Mouse (Mus musculus) left cerebral cortex, adult 8-10 months (tissue): ENCODE data around the gene Ndufb2. TPM values are rescaled to one million over a fixed set of nuclear protein-coding genes. Genes with fewer than 3 reads are reported as not detected.

ENCODE experiments used
- DNase-seq, 2 experiments: peaks; one replicate each; pipeline ENCODE4 v3.0.0; 2022; ENCODE audit warnings: low spot score in 2 of 2
- total RNA-seq, 4 experiments: library from RNA; stranded (reverse); gene quantifications; 2 replicates each; pipeline ENCODE4 v1.2.4; 2022

Gene Ndufb2
- total RNA-seq: 100 to 1,000 TPM; 148 to 171 (median 155) TPM

DNA sequence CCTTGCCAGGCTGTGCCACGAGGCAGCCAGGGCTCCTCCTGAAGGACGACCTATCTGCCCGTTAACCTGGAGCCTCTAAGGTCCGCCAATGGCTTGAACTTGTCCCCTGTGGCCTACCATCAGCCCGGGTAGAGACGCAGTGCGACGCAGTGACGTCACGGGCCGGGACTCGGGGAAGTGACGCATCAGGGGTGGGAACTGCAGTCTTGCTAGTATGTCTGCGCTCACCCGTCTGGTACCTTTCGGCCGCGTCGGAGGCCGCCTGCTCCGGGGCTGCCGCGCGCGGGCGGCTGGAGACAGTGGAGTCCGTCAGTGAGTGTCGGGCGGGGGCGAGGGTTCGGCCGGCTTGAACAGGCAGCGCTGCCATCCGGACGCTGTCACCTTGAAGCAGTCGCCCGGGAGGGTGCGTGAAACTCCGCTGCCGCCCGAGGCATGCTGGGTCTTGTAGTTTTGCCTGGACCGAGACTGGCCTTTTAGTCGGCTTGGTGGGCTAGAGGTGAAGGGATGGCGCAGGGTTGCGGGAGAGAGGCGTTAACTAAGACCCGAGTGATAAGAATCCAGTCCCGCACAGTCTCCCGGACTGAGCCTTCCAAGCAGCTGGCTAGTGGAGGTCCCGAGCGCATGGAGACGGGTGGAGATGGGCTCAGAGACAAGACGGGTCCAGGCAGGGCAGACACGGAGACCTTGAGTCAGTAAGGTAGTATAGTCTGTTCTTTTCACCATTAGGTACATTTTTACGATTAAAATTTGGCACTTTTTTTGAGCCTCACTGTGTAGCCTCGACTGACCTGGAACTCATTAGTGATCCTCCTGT lies at the start of gene Ndufb2:
Ndufb2 (plus strand) TSS at position 174 of the 814 bp plus-strand sequence.
- DNase-seq: peak; percentile 92 to 97

DNA sequence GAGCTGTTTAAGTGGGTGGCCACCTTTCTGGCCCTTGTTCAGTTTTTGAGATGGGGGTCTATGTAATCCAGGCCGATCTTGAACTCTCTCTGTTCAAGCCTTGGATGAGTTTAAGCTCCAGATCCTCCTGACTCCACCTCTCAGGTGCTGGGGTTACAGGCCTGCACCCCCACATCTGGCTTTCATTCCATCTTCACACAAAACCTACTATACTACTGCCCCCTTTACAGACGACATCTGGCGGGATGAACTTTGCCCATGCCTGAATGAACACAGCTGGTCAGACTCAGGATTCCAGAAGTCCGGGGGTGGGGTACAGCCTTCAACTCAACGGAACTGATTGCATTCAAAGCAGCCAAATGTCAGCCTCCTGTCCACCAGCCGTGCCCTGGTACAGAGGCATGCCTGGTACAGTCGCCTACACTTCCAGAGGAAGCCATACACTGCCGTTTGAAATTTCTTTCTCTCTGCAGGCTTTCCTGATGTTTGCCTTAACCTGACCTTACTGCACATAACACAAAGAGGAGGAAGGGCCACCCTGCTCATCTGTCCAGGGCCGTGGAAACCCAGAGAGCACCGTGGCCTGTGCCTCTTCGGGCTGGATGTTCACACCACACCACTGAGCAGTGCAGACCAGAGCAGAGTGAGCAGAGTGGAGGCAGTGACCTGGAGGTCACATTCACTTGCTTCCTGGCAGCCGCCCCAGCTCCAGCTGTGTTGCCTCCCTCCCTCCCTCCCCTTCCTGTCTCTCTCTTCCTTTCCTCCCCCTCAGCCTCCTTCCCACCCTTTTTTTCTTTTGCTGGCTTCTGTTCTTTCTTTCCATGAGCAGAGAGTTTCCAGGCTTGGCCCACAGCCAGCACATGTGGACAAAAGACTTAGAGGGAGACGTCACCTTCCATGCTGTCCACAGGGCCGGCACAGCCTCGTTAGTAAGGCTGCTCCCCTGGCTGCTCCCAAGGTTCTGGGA lies 49.5 kb upstream of the Ndufb2 start:
- no peak for DNase-seq

DNA sequence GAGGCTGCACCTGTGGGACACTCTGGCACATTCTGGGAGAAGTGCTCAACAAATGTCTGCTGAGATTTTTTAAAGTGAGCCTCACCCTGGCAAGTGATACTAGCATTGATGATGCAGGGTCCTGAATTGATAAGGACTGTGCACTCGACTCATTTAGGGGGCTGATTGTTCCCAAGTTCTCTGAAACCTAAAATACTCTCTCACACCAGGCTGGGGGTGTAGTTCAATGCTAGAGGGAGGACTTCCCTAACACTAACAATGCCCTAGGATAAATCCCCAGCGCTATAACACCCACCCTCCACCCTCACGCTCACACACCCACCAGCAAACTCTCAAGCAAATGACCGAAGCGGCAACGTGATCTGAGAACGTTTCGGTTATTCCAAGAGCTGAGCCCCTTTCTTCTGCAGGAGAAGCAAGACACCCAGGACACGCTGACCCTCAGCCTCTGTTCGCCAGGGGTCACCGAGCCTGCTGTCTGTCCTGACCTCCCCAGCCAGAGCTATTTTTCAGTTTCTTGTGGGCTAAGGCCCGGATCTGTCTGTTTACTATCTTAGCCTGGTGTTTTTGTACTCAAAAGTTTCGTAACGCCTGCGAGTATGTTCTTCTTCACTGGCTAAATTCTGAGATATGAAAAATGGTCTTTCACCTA lies 48.5 kb upstream of the Ndufb2 start:
- no peak for DNase-seq

DNA sequence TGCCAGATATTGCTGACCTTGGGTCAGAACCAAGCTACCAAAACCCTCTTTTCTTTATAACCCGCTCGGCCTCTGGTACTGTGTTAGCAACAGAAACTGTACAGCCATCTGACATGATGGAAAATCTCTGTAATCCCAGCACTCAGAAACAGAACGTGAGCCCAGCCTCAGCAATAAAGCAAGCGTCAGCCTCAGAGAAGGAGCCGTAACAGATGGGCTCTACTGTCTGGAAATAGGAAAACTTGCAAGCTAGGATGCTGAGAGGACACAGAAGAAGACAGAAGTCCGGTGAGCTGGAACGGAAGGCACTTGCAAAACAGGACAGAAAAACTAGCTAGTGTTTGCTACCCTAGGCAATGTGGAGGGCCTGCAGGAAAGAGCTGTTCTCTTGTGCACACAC lies 46.9 kb upstream of the Ndufb2 start:
- no peak for DNase-seq

DNA sequence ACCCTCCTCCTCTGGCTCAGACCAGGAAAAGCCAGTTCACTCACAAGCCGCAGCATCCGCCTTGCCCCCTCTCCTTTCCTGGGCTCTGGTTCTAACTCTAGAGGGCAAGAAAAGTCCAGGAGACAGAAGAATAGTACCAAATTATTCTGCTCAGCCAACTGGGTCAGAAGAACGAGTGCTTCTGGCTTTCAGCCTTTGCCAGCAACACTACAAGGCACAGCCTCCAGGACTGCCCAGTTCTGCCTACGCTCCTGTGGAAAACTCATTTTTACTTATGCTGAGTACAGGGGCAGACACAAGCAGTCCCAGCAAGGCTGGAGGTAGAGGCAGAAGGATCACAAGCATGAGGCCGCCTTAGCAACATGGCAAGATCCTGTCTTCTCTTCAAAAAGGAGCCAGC lies 44.3 kb upstream of the Ndufb2 start:
- no peak for DNase-seq

DNA sequence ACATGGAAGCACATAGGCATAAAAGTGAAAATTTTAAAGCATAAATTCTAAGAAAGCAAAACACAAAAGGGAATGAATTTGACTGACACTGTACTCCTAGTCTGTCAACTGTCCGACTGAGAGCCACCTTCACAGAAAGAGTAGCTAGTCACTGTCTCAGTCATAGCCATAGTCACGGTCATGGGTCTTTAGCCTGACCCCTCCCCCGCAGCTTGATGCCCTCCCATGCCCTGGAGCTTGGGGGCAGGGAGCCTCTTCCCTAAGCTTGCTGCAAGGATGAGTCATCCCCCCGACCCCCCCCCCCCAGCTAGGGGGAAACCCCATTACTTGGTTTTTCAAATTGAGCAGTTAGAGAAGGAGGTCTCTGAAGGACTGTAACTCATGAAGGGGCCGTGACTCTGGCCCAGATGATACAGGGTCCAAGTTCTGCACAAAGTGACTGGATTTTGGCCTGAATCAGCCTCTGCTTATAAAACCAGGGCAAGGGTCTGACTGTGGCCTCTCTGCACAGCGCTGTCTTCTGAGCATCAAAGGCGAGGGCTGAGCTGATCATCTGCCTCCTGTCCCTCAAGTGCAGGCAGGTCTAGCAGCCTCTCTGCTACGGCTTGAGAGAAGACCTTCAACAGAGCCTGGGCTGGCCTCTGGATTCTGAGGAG lies 40.3 kb upstream of the Ndufb2 start:
- no peak for DNase-seq

DNA sequence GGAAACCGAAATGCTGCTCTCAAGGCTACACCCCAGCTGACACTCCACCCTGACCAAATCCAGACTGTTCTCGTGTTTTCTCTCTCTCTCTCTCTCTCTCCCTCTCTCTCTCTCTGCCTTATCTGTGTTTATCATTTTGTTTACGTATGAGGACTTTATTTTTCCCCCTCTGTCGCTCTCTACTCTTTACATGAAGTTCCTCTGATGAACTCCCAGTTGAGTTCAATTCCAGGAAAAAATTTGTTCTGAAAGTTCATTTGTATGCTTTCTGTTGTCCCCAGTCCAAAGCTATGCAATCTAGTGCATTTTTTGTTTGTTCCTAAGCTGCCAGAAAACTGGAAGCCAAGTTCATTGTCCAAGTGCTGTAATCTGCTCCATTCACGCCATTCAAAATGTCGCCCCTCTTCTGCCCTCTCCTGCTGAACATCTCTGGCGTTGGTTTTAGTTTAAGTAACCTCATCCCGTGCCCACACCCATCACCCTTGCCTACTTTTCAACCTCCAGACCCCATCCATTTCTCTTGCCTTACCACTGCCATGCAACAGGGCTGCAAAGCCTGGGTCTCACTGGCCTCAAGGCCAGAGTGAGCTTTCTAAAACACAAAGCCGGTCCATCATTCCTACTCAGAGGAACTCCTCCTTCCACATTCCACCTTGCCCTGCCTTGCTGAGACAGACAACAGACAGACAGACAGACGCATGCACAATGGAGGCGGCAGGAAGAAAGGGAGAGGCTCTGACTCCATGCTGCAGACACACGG lies 37.3 kb upstream of the Ndufb2 start:
- no peak for DNase-seq

DNA sequence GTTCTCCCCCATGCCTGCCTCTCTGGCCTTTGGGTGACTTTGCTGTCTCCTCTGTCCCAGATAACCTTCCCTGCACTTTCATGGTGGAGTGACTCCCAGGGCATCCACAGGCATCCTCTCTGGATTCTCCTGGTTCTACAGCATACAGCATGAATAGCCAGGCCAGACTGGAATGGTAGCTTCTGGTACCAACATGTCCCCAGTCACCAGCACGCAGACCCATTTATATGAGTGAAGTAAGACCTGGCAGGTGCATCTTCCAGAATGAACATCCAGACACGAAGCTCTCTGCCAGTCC lies 36.8 kb upstream of the Ndufb2 start:
- no peak for DNase-seq

DNA sequence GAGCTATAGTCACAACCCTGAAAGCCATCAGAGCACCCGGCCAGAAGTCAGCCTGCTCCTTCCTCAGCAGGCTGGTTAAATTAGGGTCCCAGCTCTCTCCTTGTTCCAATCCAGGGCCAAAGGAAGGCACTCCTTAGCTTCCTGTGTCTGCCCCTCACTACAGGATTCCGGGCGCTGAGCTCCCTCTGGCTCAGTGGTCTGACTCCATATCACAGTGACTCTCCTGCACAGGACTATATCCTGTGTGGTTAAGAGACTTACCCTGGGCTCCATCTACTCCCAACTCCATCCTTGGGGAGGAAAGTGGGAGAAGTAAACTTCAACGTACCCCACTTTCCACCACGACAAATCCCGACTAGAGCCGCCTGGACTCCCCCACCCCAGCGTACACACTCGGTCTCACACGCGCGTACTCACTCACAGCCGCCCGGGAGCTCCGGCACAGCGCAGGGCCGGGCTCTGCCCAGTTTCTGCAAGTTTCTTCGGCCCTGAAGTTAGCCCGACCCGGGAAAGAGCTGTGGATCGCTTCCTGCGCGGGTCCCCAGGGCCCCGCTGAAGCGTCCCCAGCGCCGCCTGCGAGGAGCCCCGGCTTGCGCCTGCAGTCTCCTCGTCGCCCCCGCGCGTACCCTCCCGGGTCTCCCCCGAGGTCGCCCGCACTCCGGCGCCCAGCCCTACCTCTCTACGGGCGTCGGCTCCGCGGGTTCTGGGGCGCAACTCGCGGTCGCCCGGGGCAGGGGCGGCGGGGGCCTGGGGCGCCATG lies 35.3 kb upstream of the Ndufb2 start:
- no peak for DNase-seq

DNA sequence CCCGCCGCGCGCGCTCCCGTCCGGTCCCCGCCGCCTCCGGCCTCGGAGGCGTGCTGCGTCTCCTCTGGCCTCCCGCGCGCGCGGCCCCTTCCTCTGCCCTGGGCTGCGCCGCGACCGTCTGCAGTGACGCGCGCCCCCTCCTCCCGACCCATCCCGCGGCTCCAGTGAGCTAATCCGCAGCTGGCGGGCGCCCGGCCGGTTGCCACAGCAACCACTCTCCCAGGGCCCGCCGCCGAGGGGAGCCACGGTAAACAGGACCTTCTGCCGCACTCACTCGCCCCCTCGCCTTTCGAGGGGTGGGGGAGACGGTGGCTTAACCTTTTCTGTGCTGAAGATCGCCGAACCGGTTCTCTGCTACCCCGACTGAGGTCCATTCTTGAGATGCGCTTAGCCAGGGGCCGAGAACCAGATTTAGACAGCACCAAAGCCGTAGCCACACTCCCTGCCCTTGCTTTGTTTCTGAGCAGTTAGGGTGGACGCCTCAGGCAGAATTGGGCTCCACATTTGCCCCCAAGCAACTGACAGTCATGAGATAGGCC lies 34.6 kb upstream of the Ndufb2 start, which contains the start of gene Dennd2a:
Dennd2a (minus strand) TSS at position 145 of the 539 bp plus-strand sequence.
- DNase-seq: peak; percentile 60 to 85

DNA sequence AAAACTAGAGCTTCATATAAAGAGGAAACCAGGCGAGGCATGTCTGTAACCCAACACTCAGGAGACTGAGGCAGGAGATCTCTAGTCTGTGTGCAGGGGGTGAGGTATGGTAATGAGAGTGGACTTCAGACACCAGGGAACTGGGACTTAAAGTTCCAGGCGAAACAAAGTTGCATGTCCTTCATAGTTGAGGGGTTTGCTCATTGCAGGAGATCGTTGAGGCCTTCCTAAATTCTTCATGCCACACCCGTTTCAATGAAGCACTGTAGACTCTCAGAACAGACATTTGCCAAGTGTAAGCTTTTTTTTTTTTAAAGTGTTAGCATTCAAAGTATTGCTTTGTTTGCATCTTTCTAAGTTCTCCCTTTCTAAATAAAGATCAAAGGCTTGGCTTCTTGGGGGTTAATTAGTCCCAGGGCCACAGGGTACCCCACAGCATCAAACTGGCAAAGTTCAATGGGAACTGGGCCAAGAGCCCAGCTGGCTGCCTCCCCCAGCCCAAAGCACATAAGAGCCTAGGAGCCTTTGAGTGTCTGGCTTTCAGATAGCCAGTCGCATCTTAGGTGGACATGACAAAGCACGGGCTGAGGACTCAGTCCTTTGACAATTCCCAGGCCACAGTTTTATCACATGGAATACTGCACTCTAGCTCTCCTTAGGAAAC lies 33.0 kb upstream of the Ndufb2 start:
- DNase-seq: no peak

DNA sequence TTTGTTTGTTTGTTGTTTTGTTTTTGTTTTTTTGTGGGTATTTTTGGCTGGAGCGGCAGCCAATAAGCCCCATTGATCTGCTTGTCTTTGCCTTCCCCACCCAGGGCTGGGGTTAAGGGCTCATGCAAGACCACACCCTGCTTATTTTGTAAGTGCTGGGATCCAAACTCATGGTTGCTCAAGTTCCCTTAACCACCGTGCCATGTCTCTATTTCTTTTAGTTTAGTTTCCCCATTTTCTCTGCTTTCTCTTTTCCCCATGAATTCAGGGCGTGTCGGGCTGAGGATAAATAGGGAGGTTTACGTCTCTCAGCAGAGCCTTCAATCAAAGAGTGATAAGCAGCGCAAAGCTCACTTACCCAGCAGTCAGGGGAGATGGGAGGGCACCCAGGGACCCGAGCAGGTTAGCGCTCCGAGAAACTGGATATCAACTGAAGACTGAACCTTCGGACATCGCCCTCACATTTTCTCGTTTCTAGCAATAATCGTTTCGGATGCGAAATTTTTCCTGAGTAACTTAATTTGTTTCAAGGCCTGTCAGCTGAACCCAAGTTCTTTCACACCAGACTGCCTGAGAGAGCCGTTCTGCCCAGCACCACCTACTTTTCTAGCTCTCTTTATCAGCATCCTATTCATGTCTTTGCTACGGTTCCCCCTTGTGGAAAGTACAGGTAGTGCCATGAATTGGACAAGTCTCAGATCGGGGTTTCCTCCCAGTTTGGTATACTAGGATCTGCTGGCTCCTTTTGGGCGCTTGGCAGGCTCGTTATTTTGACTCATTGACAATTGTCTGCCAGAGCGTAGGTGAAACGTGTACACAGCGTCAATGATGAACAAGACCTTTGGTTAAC lies 30.0 kb upstream of the Ndufb2 start:
- peak; percentile 62 to 80 for DNase-seq

DNA sequence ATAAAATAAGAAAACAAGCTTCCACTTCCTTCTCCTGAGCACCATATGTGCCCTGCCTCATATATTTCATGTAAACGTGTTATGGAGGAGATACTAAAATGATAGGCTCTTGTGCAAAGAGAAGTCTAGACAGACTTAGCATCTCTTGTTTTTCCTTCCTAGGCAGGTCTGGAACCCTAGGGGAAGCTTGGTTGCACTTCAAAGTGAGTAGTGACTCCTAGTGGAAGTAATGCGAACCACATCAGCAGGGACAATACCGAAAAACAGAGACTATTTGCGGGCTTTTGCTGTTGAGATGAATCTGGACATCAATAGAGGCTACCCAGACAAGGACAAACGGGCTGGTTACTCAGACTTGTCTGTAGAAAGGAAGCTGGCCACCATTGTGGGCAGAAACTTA lies 24.8 kb upstream of the Ndufb2 start:
- DNase-seq: no peak

DNA sequence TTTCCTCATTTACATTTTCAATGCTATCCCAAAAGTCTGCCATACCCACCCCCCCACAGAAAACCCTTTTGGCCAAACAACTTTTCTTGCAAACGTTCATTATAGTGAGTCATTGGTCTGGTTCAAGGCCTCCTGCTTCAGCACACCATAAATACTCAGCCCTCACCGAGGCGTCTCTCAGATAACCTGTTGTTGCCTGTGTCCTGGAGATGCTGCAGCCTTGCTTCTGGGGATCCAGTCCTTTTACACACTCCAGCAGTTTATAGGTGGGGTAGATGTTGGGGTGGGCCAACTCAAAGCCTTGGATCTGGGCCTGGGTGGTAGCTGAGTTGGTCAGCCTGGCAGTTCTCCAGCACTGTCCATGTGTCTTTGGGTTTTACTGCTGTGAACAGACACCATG lies 21.9 kb upstream of the Ndufb2 start:
- no peak for DNase-seq

DNA sequence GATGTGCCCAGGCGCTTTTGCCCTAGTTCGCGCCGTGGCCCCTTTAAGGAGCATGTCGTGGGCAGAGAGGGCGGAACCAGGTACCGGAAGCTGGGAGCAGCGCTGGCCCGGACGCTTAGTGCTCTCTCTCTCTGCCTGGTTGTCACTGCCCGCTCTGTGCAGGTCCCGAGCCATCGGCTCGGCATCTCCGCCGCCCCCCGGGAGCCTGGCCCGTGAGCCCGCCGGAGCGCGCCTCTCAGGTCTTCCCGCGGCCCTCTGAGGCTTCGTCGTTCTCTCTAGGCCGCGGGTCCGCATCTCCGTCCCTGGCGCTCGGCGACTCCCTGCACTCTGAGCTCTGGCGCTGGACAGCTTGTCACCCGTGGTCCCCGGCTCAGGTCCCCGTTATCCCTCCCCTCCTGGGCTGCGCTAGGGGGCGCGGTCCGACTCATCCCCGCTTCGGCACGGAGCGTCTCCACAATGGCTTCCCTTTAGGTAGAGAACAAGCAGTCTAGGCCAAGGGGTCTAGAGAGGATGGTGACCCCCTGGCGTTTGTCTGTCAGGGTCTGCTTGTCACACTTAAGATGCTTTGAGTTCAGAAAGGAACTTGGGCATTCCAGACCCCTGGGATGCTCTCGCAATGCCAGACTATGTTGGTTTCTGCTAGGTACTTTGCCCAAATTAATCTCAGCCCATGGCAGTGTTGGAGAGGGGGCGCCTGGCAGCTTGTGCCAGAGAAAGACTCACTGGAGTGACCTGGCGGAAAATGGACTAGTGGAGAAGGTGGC lies 18.4 kb upstream of the Ndufb2 start, which contains the start of gene Adck2:
Adck2 (plus strand) TSS at position 83 of the 764 bp plus-strand sequence.
- peak; percentile 59 to 65 for DNase-seq

DNA sequence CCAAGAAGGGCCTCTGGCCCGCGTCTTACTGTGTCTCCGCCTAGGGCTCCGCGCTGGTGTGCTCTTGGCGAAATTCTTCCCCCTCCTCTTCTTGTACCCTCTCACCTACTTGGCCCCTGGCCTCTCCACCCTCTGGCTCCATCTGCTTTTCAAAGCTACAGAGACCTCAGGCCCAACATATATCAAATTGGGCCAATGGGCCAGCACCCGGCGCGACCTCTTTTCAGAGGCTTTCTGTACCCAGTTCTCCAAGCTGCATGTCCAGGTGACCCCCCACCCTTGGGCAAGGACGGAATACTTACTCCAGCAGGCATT lies 17.9 kb upstream of the Ndufb2 start:
- no peak for DNase-seq

DNA sequence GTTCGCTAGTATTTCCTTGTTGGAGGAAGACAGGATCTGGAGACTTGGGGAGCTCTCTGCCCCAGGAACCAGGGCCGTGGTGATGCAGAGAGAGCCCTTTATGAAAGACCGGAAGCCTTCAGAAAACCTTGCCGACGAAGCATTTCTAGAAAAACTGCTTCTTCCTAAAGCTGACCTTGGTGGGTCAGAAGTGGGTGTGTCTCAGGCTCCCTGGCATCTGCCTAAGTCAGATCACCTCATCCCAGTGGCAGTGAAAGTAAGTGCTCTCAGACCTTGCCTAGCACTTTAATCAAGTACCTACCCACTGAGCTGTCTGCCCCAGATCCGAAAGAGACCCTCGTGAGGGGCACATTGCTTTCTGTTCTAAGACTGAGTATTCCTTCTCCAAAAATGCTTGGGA lies 17.4 kb upstream of the Ndufb2 start:
- DNase-seq: no peak
